Mouse (Mus musculus): ENCODE data around the gene Akt1. TPM values are rescaled to one million over a fixed set of nuclear protein-coding genes. Genes with fewer than 3 reads are reported as not detected.

The Akt1 gene
- polyA plus RNA-seq, 1 experiment from 2014 or later = 61.1 TPM

DNA sequence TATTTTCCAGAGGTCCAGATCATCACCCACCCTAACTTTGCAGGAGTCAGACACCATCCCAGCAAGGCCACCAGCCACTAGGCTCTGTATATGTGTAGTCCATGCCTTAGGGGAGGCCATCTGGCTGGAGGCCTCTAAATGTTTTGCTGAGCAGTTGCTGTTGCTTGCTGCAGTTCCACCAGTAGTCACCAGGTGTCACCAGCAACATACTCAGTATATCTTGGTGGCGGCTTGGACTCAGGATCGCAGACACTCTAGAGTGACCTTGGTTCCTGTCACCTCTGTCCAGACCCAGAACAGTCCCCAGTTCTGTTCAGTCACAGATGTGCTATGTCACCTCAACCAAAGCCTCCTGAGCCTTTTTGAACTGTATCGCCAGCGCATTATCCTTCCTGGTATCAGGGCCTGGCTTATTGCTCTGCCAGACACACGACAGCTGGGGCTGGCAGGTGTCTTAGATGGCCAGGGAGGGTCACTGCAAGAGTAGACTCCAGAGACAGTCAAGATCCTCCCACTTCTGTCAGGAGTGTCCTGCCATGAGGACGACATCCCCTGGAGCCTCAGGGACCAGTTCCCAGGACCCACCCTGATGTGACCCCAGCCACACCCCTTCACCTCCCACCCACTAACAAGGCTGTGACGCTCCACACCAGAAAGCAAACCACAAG lies 21.4 kb downstream of the Akt1 start:
- Histone ChIP-seq H3K27ac (peak overlapping the region; percentile 32; the same call in 1 of the 2 replicates), H3K27me3 (no peaks in the 10 kb centered on the region), H3K9me3 (no peaks in the 10 kb centered on the region), H3K4me1 (replicated peaks) (0 out of 2 replicates have a peak, but pooled peaks cover 9% of the 10 kb centered on the region), H3K9ac (replicated peaks) (no peak overlapping the region), H3K4me3 (replicated peaks) (no peak overlapping the region), H3K36me3 (peaks cover 91% of the 10 kb centered on the region), H3K4me2 (replicated peaks) (no peak overlapping the region)
- WGBS = 54% methylated on average over 7 of the region's 7 CpGs
- ATAC-seq = peak; percentile 70

DNA sequence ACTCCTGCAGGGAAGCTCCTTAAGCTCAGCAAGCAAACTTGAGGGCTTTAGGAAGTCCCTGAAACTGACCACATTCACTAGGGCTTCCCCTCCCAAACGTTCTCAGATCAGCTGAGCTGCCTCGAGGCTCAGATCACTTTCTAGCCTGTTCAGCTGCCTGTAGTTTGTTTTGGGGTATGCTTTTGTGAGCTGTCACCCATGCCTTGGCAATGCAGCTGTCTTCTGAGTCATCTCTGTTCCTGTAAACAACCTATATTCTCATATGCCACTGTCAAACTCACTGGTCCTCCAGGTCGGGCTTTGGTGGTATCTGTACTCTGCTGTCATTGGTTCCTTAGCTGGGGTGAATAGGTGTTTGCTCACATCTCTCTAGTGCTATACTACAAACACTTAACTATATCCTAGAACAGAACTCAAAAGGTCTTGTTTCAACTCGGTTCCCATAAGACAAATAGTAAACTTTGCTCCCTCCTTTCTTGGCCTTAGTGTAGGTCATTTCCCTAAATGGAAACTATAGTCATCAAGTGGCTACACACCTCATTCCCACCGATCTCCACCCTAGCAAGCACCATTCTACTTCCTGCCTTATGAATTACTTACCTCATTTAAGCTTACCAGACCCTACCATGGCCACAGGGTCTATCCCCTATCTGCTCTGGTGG lies 22.8 kb downstream of the Akt1 start:
- Histone ChIP-seq H3K36me3 (peaks cover 87% of the 10 kb centered on the region), H3K4me1 (replicated peaks) (peaks cover 11% of the 10 kb centered on the region), H3K4me3 (replicated peaks) (no peak overlapping the region), H3K27ac (no peak overlapping the region), H3K27me3 (no peaks in the 10 kb centered on the region), H3K9ac (replicated peaks) (no peak overlapping the region), H3K9me3 (no peaks in the 10 kb centered on the region), H3K4me2 (replicated peaks) (no peak overlapping the region)
- WGBS = 82% methylated on average over 5 of the region's 5 CpGs
- ATAC-seq = no peak

DNA sequence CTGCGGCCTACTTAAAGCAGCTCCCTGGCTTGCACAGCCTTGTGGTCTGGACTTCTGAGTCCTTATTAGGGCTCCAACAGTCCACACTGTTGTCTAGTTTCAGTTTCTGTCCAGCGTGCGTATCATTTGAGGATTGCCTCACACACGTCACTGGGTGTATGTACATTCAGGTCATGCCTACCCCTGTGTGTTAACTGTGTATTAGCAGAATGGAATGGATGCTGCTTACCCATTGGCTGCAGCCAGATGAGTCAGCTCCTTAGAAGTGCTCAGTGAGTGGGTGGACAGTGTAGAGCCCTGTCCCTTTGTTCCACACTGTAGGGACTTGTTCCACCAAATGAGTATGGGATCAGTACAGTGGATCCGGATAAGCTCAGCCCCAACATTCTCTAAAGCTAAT lies 26.6 kb downstream of the Akt1 start:
- Histone ChIP-seq H3K9me3 (no peaks in the 10 kb centered on the region), H3K4me2 (replicated peaks) (no peak overlapping the region), H3K4me3 (replicated peaks) (no peak overlapping the region), H3K9ac (replicated peaks) (no peak overlapping the region), H3K36me3 (peaks cover 50% of the 10 kb centered on the region), H3K4me1 (replicated peaks) (peaks cover 21% of the 10 kb centered on the region), H3K27ac (no peak overlapping the region), H3K27me3 (no peaks in the 10 kb centered on the region)
- ATAC-seq = no peak
- 97% methylated on average over 5 of the region's 5 CpGs for WGBS

DNA sequence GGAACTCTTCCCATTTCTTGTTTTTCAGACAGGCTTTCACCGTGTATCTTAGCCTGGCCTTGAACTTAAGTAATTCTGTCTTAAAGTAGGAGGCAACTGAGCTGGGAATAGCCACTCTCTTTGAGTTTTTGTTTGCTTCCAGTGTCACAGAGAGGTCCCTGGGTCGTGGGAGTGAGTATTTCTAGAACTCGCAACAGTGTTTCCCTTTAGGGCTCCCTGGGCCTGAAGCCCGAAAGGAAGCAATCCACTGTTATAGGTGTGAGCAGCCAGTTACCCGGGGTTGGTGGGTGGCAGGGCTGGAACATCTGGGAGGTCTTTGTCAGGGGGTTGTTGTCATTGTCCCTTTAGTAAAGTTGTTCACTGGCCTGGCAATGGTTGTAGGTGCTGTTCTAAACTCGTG lies 28.5 kb downstream of the Akt1 start:
- H3K36me3 ChIP-seq = peaks cover 34% of the 10 kb centered on the region
- peaks cover 19% of the 10 kb centered on the region for H3K4me1 ChIP-seq (replicated peaks)
- H3K9me3 ChIP-seq = no peaks in the 10 kb centered on the region
- WGBS = 55% methylated on average over 6 of the region's 6 CpGs
- no peak for ATAC-seq
- H3K9ac ChIP-seq (replicated peaks) = peak overlapping the region; percentile 73
- peak overlapping the region; percentile 58 for H3K4me3 ChIP-seq (replicated peaks)
- no peaks in the 10 kb centered on the region for H3K27me3 ChIP-seq
- H3K27ac ChIP-seq = no peak overlapping the region
- H3K4me2 ChIP-seq (replicated peaks) = peak overlapping the region; percentile 76

DNA sequence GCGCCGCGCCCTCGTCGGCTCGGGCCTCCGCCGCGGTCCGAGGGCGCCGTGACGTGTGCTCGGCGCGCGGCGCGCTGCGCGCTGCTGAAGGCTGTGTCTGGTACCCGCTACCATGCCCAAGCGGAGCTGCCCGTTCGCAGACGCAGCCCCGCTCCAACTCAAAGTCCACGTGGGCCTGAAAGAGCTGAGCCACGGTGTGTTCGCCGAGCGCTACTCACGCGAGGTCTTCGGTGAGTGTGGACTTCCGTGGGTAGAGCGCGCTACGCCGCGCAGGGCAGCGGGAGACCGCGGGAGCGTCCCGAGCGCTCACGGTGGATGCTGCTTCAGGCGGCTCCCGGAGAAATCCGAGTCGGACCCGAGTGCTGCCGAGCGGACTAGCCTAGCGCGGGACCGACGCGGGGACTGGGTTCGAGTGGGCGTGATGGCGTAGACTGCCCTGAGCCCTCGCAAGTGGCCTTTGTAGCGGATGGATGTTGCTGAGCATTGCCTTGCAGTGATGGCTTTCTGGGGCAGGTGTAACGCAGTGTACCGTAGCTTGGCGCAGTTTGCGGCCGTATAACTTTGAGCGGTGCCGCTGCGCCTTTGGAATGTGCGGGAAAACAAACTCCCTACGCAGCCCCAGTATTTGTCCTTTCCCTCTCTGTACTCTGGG lies 29.7 kb downstream of the Akt1 start:
- peak overlapping the region; percentile 88 for H3K27ac ChIP-seq
- peak overlapping the region; percentile 76 for H3K4me2 ChIP-seq (replicated peaks)
- H3K4me3 ChIP-seq (replicated peaks) = peak overlapping the region; percentile 58
- H3K36me3 ChIP-seq = peaks cover 27% of the 10 kb centered on the region
- WGBS = under 1% methylated on average over 75 of the region's 75 CpGs
- H3K4me1 ChIP-seq (replicated peaks) = peaks cover 19% of the 10 kb centered on the region
- no peak for ATAC-seq
- H3K9ac ChIP-seq (replicated peaks) = peak overlapping the region; percentile 73
- H3K9me3 ChIP-seq = no peaks in the 10 kb centered on the region
- no peaks in the 10 kb centered on the region for H3K27me3 ChIP-seq

DNA sequence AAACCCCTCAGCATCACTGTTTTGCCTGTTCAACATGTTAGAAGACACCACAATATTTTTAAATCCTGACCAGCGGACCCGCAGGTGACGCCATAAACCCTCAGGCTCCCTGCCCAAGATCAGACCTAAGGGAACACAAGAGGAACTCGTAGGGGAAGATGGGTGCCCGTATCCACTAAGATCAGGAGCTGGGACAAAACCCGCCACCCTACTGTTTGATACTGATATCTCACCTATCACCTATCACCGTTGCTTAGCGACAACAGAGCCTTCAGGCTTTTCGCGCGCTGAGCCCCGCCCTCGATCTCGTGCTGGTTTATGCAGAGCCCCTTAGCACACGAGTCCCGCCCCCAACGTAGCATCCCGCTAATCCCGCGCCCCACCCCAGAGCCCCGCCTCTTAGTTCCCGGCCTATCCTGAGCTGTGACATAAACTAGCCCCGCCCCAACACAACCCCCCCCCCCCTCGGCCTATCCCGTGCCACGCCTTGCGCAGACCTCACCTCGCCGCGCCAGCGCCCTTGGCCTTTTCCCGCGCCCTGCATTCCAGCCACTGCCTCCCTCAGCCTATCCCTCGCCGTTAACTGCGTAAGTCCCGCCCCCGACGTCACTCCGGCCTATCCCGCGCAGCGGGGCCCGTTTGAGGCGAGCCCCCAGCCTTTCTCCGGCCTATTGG lies 30.4 kb downstream of the Akt1 start, which contains the start of gene Siva1:
Siva1 (plus strand) TSS at position 500 of the 675 bp plus-strand sequence.
- Histone ChIP-seq H3K9ac (replicated peaks) (peak within 1 kb of the TSS; percentile 73), H3K4me1 (replicated peaks) (peaks cover 19% of the 10 kb centered on the region), H3K27ac (peak within 1 kb of the TSS; percentile 88), H3K4me3 (replicated peaks) (peak within 1 kb of the TSS; percentile 58), H3K9me3 (no peaks in the 10 kb centered on the region), H3K27me3 (no peaks in the 10 kb centered on the region), H3K36me3 (peaks cover 20% of the 10 kb centered on the region), H3K4me2 (replicated peaks) (peak within 1 kb of the TSS; percentile 76)
- ATAC-seq = peak; percentile 98
- WGBS = 1% methylated on average over 45 of the region's 46 CpGs

DNA sequence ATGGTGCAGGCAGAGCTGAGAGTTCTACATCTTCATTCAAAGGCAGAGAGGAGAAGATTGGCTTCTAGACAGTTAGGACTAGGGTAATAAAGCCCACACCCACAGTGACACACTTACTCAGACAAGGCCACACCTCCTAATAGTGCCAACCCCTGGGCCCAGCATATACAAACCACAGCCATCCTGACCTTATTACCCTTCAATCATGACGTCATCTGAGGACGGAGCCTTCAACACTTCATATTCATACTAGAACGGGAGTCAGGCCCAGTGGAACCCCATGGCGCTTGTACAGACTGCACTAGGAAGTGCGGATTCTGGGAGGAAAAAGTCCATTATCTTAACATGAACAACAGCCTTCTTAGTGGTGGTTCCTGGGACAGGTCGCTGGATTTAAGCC lies 31.6 kb downstream of the Akt1 start:
- no peaks in the 10 kb centered on the region for H3K9me3 ChIP-seq
- WGBS = 95% methylated on average over 6 of the region's 6 CpGs
- H3K4me1 ChIP-seq (replicated peaks) = peaks cover 19% of the 10 kb centered on the region
- peaks cover 9% of the 10 kb centered on the region for H3K36me3 ChIP-seq
- no peak overlapping the region for H3K27ac ChIP-seq
- H3K9ac ChIP-seq (replicated peaks) = no peak overlapping the region
- no peak overlapping the region for H3K4me3 ChIP-seq (replicated peaks)
- no peak for ATAC-seq
- H3K27me3 ChIP-seq = no peaks in the 10 kb centered on the region
- H3K4me2 ChIP-seq (replicated peaks) = no peak overlapping the region

DNA sequence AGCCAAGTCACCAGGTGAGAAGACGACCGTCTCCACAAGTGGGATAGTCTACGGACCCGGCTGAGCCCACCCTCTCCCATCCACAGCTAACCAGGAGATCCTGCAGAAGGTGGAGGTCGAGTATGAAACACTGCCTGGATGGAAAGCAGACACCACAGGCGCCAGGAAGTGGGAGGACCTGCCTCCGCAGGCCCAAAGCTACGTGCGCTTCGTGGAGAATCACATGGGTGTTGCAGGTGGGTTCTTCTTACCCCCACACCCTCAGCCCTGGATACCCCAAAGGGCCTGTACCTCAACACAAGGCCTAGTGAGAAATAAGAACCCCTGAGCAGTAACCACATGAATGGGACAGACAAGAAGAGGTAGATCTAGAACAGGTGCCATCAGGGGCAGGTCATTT lies 35.2 kb downstream of the Akt1 start:
- 85% methylated on average over 10 of the region's 10 CpGs for WGBS
- no peak for ATAC-seq
- no peak overlapping the region for H3K27ac ChIP-seq
- no peak overlapping the region for H3K9ac ChIP-seq (replicated peaks)
- no peaks in the 10 kb centered on the region for H3K27me3 ChIP-seq
- H3K4me1 ChIP-seq (replicated peaks) = no peaks in the 10 kb centered on the region
- no peak overlapping the region for H3K4me3 ChIP-seq (replicated peaks)
- no peaks in the 10 kb centered on the region for H3K36me3 ChIP-seq
- H3K9me3 ChIP-seq = no peaks in the 10 kb centered on the region
- H3K4me2 ChIP-seq (replicated peaks) = no peak overlapping the region

DNA sequence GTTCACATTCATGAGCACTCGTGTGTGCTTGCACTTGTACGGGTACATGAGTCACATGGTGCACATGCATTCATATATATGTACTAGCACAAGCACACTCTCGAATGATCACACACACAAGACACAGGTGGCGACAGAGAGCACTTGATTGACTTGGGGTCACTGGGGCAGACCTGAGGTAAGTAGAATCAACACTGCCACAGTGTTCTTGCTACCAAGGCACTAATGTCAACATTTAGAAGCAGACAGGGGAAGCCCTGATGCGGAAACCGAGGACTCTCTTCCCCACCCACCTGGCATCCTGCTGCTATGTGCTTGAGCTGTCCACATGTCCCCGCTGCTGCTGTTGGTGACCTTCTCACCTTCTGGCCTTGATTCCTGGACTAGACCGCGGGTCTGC lies 41.0 kb downstream of the Akt1 start:
- Histone ChIP-seq H3K36me3 (no peaks in the 10 kb centered on the region), H3K9ac (replicated peaks) (no peak overlapping the region), H3K27me3 (no peaks in the 10 kb centered on the region), H3K27ac (no peak overlapping the region), H3K4me1 (replicated peaks) (peaks cover 8% of the 10 kb centered on the region), H3K9me3 (no peaks in the 10 kb centered on the region), H3K4me3 (replicated peaks) (no peak overlapping the region), H3K4me2 (replicated peaks) (no peak overlapping the region)
- no peak for ATAC-seq
- 74% methylated on average over 9 of the region's 9 CpGs for WGBS

DNA sequence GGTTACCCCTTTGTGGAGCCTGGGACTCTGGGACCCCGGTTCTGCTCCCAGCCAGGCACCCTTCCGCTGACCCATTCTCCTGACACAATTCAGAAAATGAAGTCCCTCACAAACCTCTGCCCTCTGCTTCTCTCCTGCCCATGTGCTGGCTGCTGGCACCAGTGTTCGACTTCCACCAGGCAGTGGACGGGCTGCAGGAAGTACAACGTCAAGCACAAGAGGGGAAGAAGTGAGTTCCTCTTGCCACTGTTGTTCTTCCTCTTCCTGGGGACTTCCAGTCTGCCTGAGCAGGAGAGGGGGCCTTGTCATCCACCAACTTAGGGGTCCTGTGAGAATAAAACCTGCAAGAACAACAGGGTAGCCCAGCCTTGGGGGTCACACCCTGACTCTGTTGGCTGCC lies 41.8 kb downstream of the Akt1 start:
- no peak for ATAC-seq
- Histone ChIP-seq H3K4me3 (replicated peaks) (no peak overlapping the region), H3K4me1 (replicated peaks) (peaks cover 11% of the 10 kb centered on the region), H3K27ac (no peak overlapping the region), H3K27me3 (no peaks in the 10 kb centered on the region), H3K4me2 (replicated peaks) (no peak overlapping the region), H3K36me3 (no peaks in the 10 kb centered on the region), H3K9me3 (no peaks in the 10 kb centered on the region), H3K9ac (replicated peaks) (no peak overlapping the region)
- 92% methylated on average over 5 of the region's 5 CpGs for WGBS

DNA sequence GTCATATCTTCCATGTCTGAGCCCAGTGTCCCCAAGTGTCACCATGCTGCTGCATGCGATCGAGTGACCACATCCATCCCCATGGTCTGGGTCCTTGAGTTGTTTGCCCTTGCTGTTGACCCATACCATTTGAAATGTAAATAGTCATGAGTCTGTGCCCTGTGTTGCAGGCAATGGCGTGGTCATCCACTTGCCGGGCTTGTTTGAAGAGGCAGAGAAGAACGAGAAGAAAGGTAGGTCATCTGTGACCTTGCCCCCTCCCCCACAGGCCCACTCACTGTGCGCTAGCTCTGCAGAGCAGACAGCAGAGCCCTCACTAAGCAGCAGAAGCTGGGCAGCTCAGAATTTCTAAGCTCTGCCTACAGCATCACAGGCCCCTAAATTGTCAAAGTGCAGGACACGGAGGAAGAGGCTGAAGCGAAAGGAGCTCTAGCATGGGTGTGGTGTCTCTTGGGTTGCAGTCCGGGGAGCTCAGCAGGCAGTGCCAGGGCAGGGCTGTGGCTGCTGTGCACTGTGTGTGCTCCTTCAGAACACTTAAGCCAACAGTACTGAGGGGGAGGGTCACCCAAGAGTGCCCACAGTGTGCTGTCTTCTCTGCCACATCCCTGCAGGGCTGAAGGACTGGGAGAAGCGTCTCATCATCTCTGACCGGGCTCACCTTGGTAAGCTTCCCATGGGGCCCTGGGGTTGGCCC lies 42.5 kb downstream of the Akt1 start:
- Histone ChIP-seq H3K4me3 (replicated peaks) (no peak overlapping the region), H3K36me3 (no peaks in the 10 kb centered on the region), H3K27ac (no peak overlapping the region), H3K27me3 (no peaks in the 10 kb centered on the region), H3K4me2 (replicated peaks) (no peak overlapping the region), H3K9me3 (no peaks in the 10 kb centered on the region), H3K9ac (replicated peaks) (no peak overlapping the region), H3K4me1 (replicated peaks) (peaks cover 11% of the 10 kb centered on the region)
- ATAC-seq = no peak
- 75% methylated on average over 11 of the region's 11 CpGs for WGBS

All from midbrain, embryonic 13.5 days (tissue).